Mouse (Mus musculus) neural tube, embryonic 11.5 days (tissue): ENCODE data around the gene Cxcr5. TPM values are rescaled to one million over a fixed set of nuclear protein-coding genes. Genes with fewer than 3 reads are reported as not detected.

ENCODE experiments used
- ATAC-seq: fragments of 200-750 bp; cut with Nextera tagmentation; 2 replicates; pipeline ENCODE4 v1.8.0; 2017; ENCODE audit warnings: moderate number of reproducible peaks, mild to moderate bottlenecking, moderate TSS enrichment, moderate library complexity; ENCODE audit not compliant: insufficient read depth, low FRiP score, low TSS enrichment
- DNase-seq: peaks from one replicate; pipeline ENCODE4 v3.0.0-alpha.2; 2015; ENCODE audit warnings: low spot score
- H3K27ac ChIP-seq: fragments of 300-500 bp; sonication (generic); 2 replicates; pipeline ENCODE4 v1.5.1; 2014; ENCODE audit warnings: low read depth, mild to moderate bottlenecking, low read length
- H3K27me3 ChIP-seq: fragments of 300-500 bp; sonication (generic); 2 replicates; pipeline ENCODE4 v1.6.1; 2014; ENCODE audit warnings: mild to moderate bottlenecking, low read length, mixed read lengths; ENCODE audit not compliant: control insufficient read depth, insufficient read depth
- H3K36me3 ChIP-seq: fragments of 300-500 bp; sonication (generic); 2 replicates; pipeline ENCODE4 v1.6.1; 2014; ENCODE audit warnings: mild to moderate bottlenecking, low read length, moderate library complexity, mixed read lengths; ENCODE audit not compliant: control insufficient read depth, insufficient read depth
- H3K4me1 ChIP-seq: fragments of 300-500 bp; sonication (generic); 2 replicates; pipeline ENCODE4 v1.6.1; 2014; ENCODE audit warnings: low read length, mixed read lengths; ENCODE audit not compliant: control insufficient read depth, insufficient read depth
- H3K4me2 ChIP-seq: fragments of 300-500 bp; sonication (generic); 2 replicates; pipeline ENCODE4 v1.6.1; 2014; ENCODE audit warnings: low read depth, mild to moderate bottlenecking, moderate library complexity
- H3K4me3 ChIP-seq: fragments of 300-500 bp; sonication (generic); 2 replicates; pipeline ENCODE4 v1.5.1; 2014; ENCODE audit warnings: low read depth, low read length
- H3K9ac ChIP-seq: fragments of 300-500 bp; sonication (generic); 2 replicates; pipeline ENCODE4 v1.6.1; 2014; ENCODE audit warnings: mild to moderate bottlenecking, low read length
- H3K9me3 ChIP-seq: fragments of 300-500 bp; sonication (generic); 2 replicates; pipeline ENCODE4 v1.6.1; 2016; ENCODE audit warnings: low read length; ENCODE audit not compliant: control insufficient read depth
- WGBS: fragments of 180-500 bp; shearing (Covaris S2); extraction: QIAGEN DNeasy Blood & Tissue Kit; methylation state at CpG from one replicate; pipeline ENCODE4 v1.1.7; 2014; 5-methylcytosine and 5-hydroxymethylcytosine counted together
- polyA plus RNA-seq: library from polyadenylated mRNA; unstranded; fragments of >200 nt; fragmentation: Nextera tagmentation; extraction: Ambion mirVana; gene quantifications from 2 replicates; pipeline ENCODE4 v1.2.1, GENCODE M21; 2014

The Cxcr5 gene
- polyA plus RNA-seq, 1 experiment from 2014 or later = not detected

DNA sequence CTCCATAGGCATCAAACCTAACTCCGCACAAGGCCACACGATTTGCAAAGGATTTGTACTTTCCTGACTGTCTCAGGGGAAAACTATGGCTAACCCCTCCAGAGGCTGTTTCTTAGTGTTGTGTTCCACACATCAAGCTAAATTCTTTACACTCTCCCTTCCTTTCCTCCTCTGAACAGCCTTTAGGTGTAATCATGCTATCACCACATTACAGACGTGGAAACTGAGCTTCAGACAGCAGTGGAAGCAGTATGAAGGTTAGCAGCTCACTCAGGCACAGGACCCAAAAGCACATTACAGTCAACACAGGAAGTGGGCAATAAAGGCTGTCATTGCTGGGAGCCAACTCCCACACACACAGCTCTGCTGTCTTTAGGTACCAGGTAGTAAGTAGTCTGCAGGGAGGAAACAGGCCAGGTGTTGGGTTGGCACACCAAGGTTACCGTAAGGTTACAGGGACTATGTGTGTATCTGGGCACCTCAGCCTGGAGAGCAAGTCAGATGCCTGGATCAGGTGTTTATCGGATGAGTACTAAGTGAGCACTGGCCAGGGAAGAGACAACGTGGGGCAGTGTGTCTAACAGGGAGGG, 28.6 kb downstream of the Cxcr5 start:
- ATAC-seq = no peak
- H3K27me3 ChIP-seq = no peaks in the 10 kb centered on the region
- no peaks in the 10 kb centered on the region for H3K36me3 ChIP-seq
- H3K9me3 ChIP-seq = no peaks in the 10 kb centered on the region
- H3K4me2 ChIP-seq = no peak overlapping the region
- H3K4me1 ChIP-seq = no peaks in the 10 kb centered on the region
- WGBS = 85% methylated on average over 6 of the region's 6 CpGs
- no peak overlapping the region for H3K27ac ChIP-seq
- DNase-seq = no peak
- no peak overlapping the region for H3K4me3 ChIP-seq
- H3K9ac ChIP-seq = no peak overlapping the region

- WGBS = 82% methylated on average over 8 of the region's 8 CpGs
- no peak for DNase-seq
These were observed 33.3 kb downstream of the Cxcr5 start for GRCm38 (mm10) chr9:44528340-44528739.

GRCm38 (mm10) chr9:44526337-44527112, 35.2 kb downstream of the Cxcr5 start:
- DNase-seq = no peak
- no peaks in the 10 kb centered on the region for H3K36me3 ChIP-seq
- no peak overlapping the region for H3K27ac ChIP-seq
- H3K4me2 ChIP-seq = no peak overlapping the region
- H3K4me3 ChIP-seq = no peak overlapping the region
- H3K9ac ChIP-seq = no peak overlapping the region
- ATAC-seq = no peak
- H3K9me3 ChIP-seq = no peaks in the 10 kb centered on the region
- no peaks in the 10 kb centered on the region for H3K27me3 ChIP-seq
- 69% methylated on average over 9 of the region's 9 CpGs for WGBS
- H3K4me1 ChIP-seq = no peaks in the 10 kb centered on the region

More at GRCm38 (mm10) chr9:44528340-44528739, 33.3 kb downstream of the Cxcr5 start:
- Histone ChIP-seq H3K4me1 (no peaks in the 10 kb centered on the region), H3K9ac (no peak overlapping the region), H3K27me3 (no peaks in the 10 kb centered on the region), H3K36me3 (no peaks in the 10 kb centered on the region), H3K4me3 (no peak overlapping the region), H3K27ac (no peak overlapping the region), H3K4me2 (no peak overlapping the region), H3K9me3 (no peaks in the 10 kb centered on the region)
- no peak for ATAC-seq

DNA sequence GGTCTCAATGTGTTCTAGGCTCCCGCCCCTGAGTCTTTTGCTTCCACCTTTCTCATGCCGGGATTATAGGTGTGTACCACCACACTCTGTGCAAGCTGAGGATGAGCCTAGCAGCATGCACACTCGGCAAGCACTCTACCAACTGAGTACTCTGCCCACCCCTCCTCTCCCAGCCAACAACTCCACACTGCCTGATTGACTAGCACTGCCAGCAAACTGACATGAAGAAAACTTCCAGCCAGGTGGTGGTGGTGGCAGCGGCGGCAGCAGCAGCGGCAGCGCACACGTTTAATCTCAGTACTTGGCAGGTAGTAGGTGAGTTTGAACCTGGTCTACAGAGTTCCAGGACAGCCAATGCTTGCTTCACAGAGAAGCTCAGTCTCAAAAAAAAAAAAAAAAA, 36.1 kb downstream of the Cxcr5 start:
- 91% methylated on average over 8 of the region's 8 CpGs for WGBS
- Histone ChIP-seq H3K9ac (no peak overlapping the region), H3K4me3 (no peak overlapping the region), H3K9me3 (no peaks in the 10 kb centered on the region), H3K4me1 (no peaks in the 10 kb centered on the region), H3K4me2 (no peak overlapping the region), H3K27ac (no peak overlapping the region), H3K36me3 (no peaks in the 10 kb centered on the region), H3K27me3 (no peaks in the 10 kb centered on the region)
- DNase-seq (no peak), ATAC-seq (no peak)

DNA sequence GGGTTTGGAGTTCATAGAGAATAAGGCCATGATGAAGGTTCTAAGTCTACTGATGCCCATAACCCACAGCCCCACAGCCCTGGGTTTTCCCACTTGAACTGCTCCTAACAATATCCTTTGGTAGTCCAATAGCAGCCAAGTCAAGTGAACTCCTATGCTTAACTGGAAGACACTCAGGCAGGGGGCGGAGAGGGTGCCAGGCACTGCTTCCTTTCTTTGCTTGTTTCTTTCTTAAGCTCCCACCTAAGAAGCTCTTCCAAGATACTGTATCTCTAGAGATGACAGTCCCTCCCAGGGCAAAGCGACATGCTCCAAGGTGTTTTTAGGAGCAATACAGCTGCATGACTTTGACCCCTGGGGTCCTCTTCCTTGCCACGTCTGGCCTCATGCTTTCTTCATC, 36.7 kb downstream of the Cxcr5 start:
- Histone ChIP-seq H3K4me2 (no peak overlapping the region), H3K4me1 (no peaks in the 10 kb centered on the region), H3K36me3 (no peaks in the 10 kb centered on the region), H3K27me3 (no peaks in the 10 kb centered on the region), H3K9me3 (no peaks in the 10 kb centered on the region), H3K9ac (no peak overlapping the region), H3K4me3 (no peak overlapping the region), H3K27ac (no peak overlapping the region)
- DNase-seq (no peak), ATAC-seq (no peak)
- 82% methylated on average over 3 of the region's 3 CpGs for WGBS

DNA sequence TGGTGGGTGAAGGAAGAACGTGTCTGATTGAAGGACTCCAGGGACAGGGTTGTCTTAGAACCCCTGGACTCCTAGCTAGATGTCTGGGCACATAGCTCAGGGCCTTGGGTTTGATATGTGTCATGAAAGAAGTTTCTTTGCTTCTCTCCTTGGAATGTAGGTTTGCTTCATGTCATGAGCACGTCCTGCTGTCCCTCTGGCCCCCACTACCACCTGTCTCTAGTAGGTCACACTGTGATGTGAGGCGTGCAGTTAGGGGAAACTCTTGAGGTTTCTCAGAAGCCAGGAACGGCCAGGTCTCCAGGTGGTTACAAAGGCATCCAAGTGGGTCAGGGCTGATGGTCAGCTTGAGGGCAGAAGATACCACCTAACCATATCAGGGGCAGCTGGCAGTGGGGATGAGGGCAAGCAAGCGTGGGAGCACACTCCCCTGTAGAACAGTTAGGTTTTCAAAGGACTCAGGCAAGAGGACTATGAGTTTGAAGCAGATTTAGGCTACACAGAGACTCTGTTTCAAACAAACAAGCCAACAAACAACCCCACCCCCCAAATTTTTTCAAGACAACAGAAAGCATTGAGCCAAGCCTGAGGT, 37.3 kb downstream of the Cxcr5 start:
- no peaks in the 10 kb centered on the region for H3K27me3 ChIP-seq
- no peak overlapping the region for H3K9ac ChIP-seq
- H3K4me2 ChIP-seq = no peak overlapping the region
- 78% methylated on average over 5 of the region's 5 CpGs for WGBS
- ATAC-seq = no peak
- H3K9me3 ChIP-seq = no peaks in the 10 kb centered on the region
- H3K36me3 ChIP-seq = no peaks in the 10 kb centered on the region
- DNase-seq = no peak
- H3K4me3 ChIP-seq = no peak overlapping the region
- no peak overlapping the region for H3K27ac ChIP-seq
- no peaks in the 10 kb centered on the region for H3K4me1 ChIP-seq

- WGBS = 81% methylated on average over 5 of the region's 5 CpGs
- H3K9me3 ChIP-seq = no peaks in the 10 kb centered on the region
- no peak overlapping the region for H3K4me2 ChIP-seq
- H3K9ac ChIP-seq = no peak overlapping the region
- DNase-seq (no peak), ATAC-seq (no peak)
- H3K27me3 ChIP-seq = no peaks in the 10 kb centered on the region
- no peaks in the 10 kb centered on the region for H3K36me3 ChIP-seq
- H3K4me3 ChIP-seq = no peak overlapping the region
- no peak overlapping the region for H3K27ac ChIP-seq
- no peaks in the 10 kb centered on the region for H3K4me1 ChIP-seq
These were observed 38.0 kb downstream of the Cxcr5 start for GRCm38 (mm10) chr9:44523686-44524085.

DNA sequence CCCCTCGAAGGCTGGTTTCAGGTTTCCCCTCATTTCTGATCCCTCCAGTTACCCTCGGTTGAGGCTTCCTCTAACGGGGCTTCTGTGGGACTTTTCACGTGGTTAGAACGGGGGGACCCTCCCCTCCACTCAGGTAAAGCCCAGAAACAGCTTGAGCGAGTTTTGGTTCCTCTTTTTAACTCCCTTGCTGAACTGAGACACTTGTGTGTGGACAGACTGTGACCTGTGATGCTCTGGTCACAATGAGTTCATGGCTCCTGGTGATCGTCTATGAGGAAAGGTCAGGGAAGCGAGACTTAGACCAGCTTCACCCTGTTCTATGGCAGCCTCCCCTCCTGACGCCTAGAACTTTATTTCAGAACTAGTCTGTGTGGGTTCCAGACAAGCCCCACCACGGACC, 39.8 kb downstream of the Cxcr5 start:
- no peak for ATAC-seq
- no peak overlapping the region for H3K9ac ChIP-seq

DNA sequence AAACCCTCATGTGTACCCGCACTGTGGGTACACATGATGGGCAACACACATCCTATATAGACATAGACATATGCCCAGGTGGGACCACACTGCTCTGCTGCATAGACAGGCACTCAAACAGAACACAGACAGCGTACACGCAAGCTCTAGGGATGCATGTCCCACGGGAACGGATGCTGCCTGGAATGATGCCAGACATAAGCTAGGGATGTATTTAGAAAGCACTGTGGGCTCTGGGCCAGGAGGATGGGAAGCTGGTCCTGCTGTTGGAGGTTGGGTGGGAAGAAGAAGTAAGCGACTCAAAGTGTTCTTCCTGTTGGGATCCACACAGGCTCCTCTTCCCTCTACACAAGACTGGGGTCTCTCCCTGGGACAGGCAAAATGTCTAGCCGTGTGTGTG, 43.6 kb downstream of the Cxcr5 start:
- no peak overlapping the region for H3K9ac ChIP-seq
- H3K27ac ChIP-seq = no peak overlapping the region
- H3K27me3 ChIP-seq = no peaks in the 10 kb centered on the region
- H3K4me2 ChIP-seq = no peak overlapping the region
- no peaks in the 10 kb centered on the region for H3K4me1 ChIP-seq
- DNase-seq (no peak), ATAC-seq (no peak)
- no peaks in the 10 kb centered on the region for H3K9me3 ChIP-seq
- H3K36me3 ChIP-seq = no peaks in the 10 kb centered on the region
- WGBS = 87% methylated on average over 7 of the region's 7 CpGs
- H3K4me3 ChIP-seq = no peak overlapping the region

More for the DNA sequence above, 39.8 kb downstream of the Cxcr5 start:
- Histone ChIP-seq H3K4me3 (no peak overlapping the region), H3K4me1 (no peaks in the 10 kb centered on the region), H3K27ac (no peak overlapping the region), H3K9me3 (no peaks in the 10 kb centered on the region), H3K4me2 (no peak overlapping the region), H3K27me3 (no peaks in the 10 kb centered on the region), H3K36me3 (no peaks in the 10 kb centered on the region)
- DNase-seq = no peak
- WGBS = 83% methylated on average over 10 of the region's 10 CpGs
